Mouse (Mus musculus): ENCODE measurements around the gene Phldb1. TPM values are rescaled to one million over a fixed set of nuclear protein-coding genes. Genes with fewer than 3 reads are reported as not detected.

Gene Phldb1
- polyA plus RNA-seq, 1 experiment from 2014 or later, result 21.4 TPM

- no peak for DNase-seq (ENCODE audit: low spot score)
- Histone ChIP-seq H3K4me1 (replicated peaks; ENCODE audit: control insufficient read depth, insufficient read depth, low read length) (no peaks in the 10 kb centered on the region), H3K9ac (ENCODE audit: low read length) (no peak overlapping the region), H3K27ac (ENCODE audit: low read depth) (no peak overlapping the region), H3K36me3 (ENCODE audit: control insufficient read depth, insufficient read depth, low read length) (peaks cover 95% of the 10 kb centered on the region), H3K4me3 (ENCODE audit: low read depth, low read length) (no peak overlapping the region), H3K4me2 (ENCODE audit: low read length) (no peak overlapping the region), H3K9me3 (ENCODE audit: control insufficient read depth, low read length) (no peaks in the 10 kb centered on the region), H3K27me3 (replicated peaks; ENCODE audit: control insufficient read depth, insufficient read depth, low read length) (no peaks in the 10 kb centered on the region)
- 96% methylated on average over 7 of the region's 7 CpGs for WGBS
- ATAC-seq (replicated peaks; ENCODE audit: low FRiP score, low TSS enrichment, low read depth), result no peak
These were observed 13.5 kb upstream of the Phldb1 start for GRCm38 (mm10) chr9:44748473-44748872.

- no peak for DNase-seq (ENCODE audit: low spot score)
- no peak overlapping the region for H3K27ac ChIP-seq (ENCODE audit: low read depth)
- H3K36me3 ChIP-seq (ENCODE audit: control insufficient read depth, insufficient read depth, low read length), result peaks cover 94% of the 10 kb centered on the region
- H3K9me3 ChIP-seq (ENCODE audit: control insufficient read depth, low read length), result no peaks in the 10 kb centered on the region
- no peak for ATAC-seq (replicated peaks; ENCODE audit: low FRiP score, low TSS enrichment, low read depth)
- H3K27me3 ChIP-seq (replicated peaks; ENCODE audit: control insufficient read depth, insufficient read depth, low read length), result no peaks in the 10 kb centered on the region
- no peak overlapping the region for H3K9ac ChIP-seq (ENCODE audit: low read length)
- no peak overlapping the region for H3K4me3 ChIP-seq (ENCODE audit: low read depth, low read length)
- no peaks in the 10 kb centered on the region for H3K4me1 ChIP-seq (replicated peaks; ENCODE audit: control insufficient read depth, insufficient read depth, low read length)
- 94% methylated on average over 3 of the region's 3 CpGs for WGBS
- H3K4me2 ChIP-seq (ENCODE audit: low read length), result no peak overlapping the region
These were observed 12.3 kb upstream of the Phldb1 start for GRCm38 (mm10) chr9:44747341-44747740.

- Histone ChIP-seq H3K4me2 (ENCODE audit: low read length) (no peak overlapping the region), H3K36me3 (ENCODE audit: control insufficient read depth, insufficient read depth, low read length) (peaks cover 89% of the 10 kb centered on the region), H3K4me1 (replicated peaks; ENCODE audit: control insufficient read depth, insufficient read depth, low read length) (no peaks in the 10 kb centered on the region), H3K4me3 (ENCODE audit: low read depth, low read length) (no peak overlapping the region), H3K27me3 (replicated peaks; ENCODE audit: control insufficient read depth, insufficient read depth, low read length) (no peaks in the 10 kb centered on the region), H3K9me3 (ENCODE audit: control insufficient read depth, low read length) (no peaks in the 10 kb centered on the region), H3K9ac (ENCODE audit: low read length) (no peak overlapping the region), H3K27ac (ENCODE audit: low read depth) (no peak overlapping the region)
- WGBS, result 89% methylated on average over 3 of the region's 3 CpGs
- no peak for DNase-seq (ENCODE audit: low spot score)
- no peak for ATAC-seq (replicated peaks; ENCODE audit: low FRiP score, low TSS enrichment, low read depth)
These were observed 11.7 kb upstream of the Phldb1 start for GRCm38 (mm10) chr9:44746666-44747065.

- DNase-seq (ENCODE audit: low spot score) (no peak), ATAC-seq (replicated peaks; ENCODE audit: low FRiP score, low TSS enrichment, low read depth) (no peak)
- Histone ChIP-seq H3K9ac (ENCODE audit: low read length) (no peak overlapping the region), H3K36me3 (ENCODE audit: control insufficient read depth, insufficient read depth, low read length) (peaks cover 77% of the 10 kb centered on the region), H3K4me2 (ENCODE audit: low read length) (no peak overlapping the region), H3K4me1 (replicated peaks; ENCODE audit: control insufficient read depth, insufficient read depth, low read length) (no peaks in the 10 kb centered on the region), H3K27me3 (replicated peaks; ENCODE audit: control insufficient read depth, insufficient read depth, low read length) (no peaks in the 10 kb centered on the region), H3K9me3 (ENCODE audit: control insufficient read depth, low read length) (no peaks in the 10 kb centered on the region), H3K4me3 (ENCODE audit: low read depth, low read length) (no peak overlapping the region), H3K27ac (ENCODE audit: low read depth) (no peak overlapping the region)
- 97% methylated on average over 7 of the region's 7 CpGs for WGBS
These were observed 10.4 kb upstream of the Phldb1 start for GRCm38 (mm10) chr9:44745371-44745770.

- Histone ChIP-seq H3K4me2 (ENCODE audit: low read length) (no peak overlapping the region), H3K27ac (ENCODE audit: low read depth) (no peak overlapping the region), H3K4me1 (replicated peaks; ENCODE audit: control insufficient read depth, insufficient read depth, low read length) (0 out of 2 replicates have a peak, but pooled peaks cover 4% of the 10 kb centered on the region), H3K36me3 (ENCODE audit: control insufficient read depth, insufficient read depth, low read length) (peaks cover 35% of the 10 kb centered on the region), H3K4me3 (ENCODE audit: low read depth, low read length) (no peak overlapping the region), H3K9me3 (ENCODE audit: control insufficient read depth, low read length) (no peaks in the 10 kb centered on the region), H3K9ac (ENCODE audit: low read length) (no peak overlapping the region), H3K27me3 (replicated peaks; ENCODE audit: control insufficient read depth, insufficient read depth, low read length) (no peaks in the 10 kb centered on the region)
- no peak for DNase-seq (ENCODE audit: low spot score)
- ATAC-seq (replicated peaks; ENCODE audit: low FRiP score, low TSS enrichment, low read depth), result no peak
- WGBS, result 63% methylated on average over 1 of the region's 1 CpGs
These were observed 5.7 kb upstream of the Phldb1 start for GRCm38 (mm10) chr9:44740663-44741192.

GRCm38 (mm10) chr9:44737240-44737949 is 2.4 kb upstream of the Phldb1 start:
- no peak overlapping the region for H3K9ac ChIP-seq (ENCODE audit: low read length)
- 0 out of 2 replicates have a peak, but pooled peaks cover 3% of the 10 kb centered on the region for H3K36me3 ChIP-seq (ENCODE audit: control insufficient read depth, insufficient read depth, low read length)
- DNase-seq (ENCODE audit: low spot score) (no peak), ATAC-seq (replicated peaks; ENCODE audit: low FRiP score, low TSS enrichment, low read depth) (no peak)
- H3K4me1 ChIP-seq (replicated peaks; ENCODE audit: control insufficient read depth, insufficient read depth, low read length), result peaks cover 14% of the 10 kb centered on the region
- peak overlapping the region; percentile 64 for H3K27ac ChIP-seq (ENCODE audit: low read depth)
- peaks cover 6% of the 10 kb centered on the region; the same call in 1 of the 2 replicates for H3K27me3 ChIP-seq (replicated peaks; ENCODE audit: control insufficient read depth, insufficient read depth, low read length)
- no peaks in the 10 kb centered on the region for H3K9me3 ChIP-seq (ENCODE audit: control insufficient read depth, low read length)
- no peak overlapping the region for H3K4me3 ChIP-seq (ENCODE audit: low read depth, low read length)
- H3K4me2 ChIP-seq (ENCODE audit: low read length), result no peak overlapping the region
- 29% methylated on average over 8 of the region's 8 CpGs for WGBS

- DNase-seq (ENCODE audit: low spot score), result no peak
- 69% methylated on average over 2 of the region's 2 CpGs for WGBS
- H3K27me3 ChIP-seq (replicated peaks; ENCODE audit: control insufficient read depth, insufficient read depth, low read length), result peaks cover 6% of the 10 kb centered on the region; the same call in 1 of the 2 replicates
- H3K36me3 ChIP-seq (ENCODE audit: control insufficient read depth, insufficient read depth, low read length), result no peaks in the 10 kb centered on the region
- no peak overlapping the region for H3K4me2 ChIP-seq (ENCODE audit: low read length)
- H3K4me3 ChIP-seq (ENCODE audit: low read depth, low read length), result no peak overlapping the region
- peaks cover 14% of the 10 kb centered on the region for H3K4me1 ChIP-seq (replicated peaks; ENCODE audit: control insufficient read depth, insufficient read depth, low read length)
- no peak overlapping the region for H3K27ac ChIP-seq (ENCODE audit: low read depth)
- H3K9me3 ChIP-seq (ENCODE audit: control insufficient read depth, low read length), result no peaks in the 10 kb centered on the region
- H3K9ac ChIP-seq (ENCODE audit: low read length), result no peak overlapping the region
- no peak for ATAC-seq (replicated peaks; ENCODE audit: low FRiP score, low TSS enrichment, low read depth)
These were observed 1.3 kb upstream of the Phldb1 start for GRCm38 (mm10) chr9:44736301-44736700.

- no peak for DNase-seq (ENCODE audit: low spot score)
- no peak for ATAC-seq (replicated peaks; ENCODE audit: low FRiP score, low TSS enrichment, low read depth)
- H3K36me3 ChIP-seq (ENCODE audit: control insufficient read depth, insufficient read depth, low read length), result no peaks in the 10 kb centered on the region
- H3K4me2 ChIP-seq (ENCODE audit: low read length), result no peak overlapping the region
- no peak overlapping the region for H3K9ac ChIP-seq (ENCODE audit: low read length)
- H3K27me3 ChIP-seq (replicated peaks; ENCODE audit: control insufficient read depth, insufficient read depth, low read length), result peaks cover 6% of the 10 kb centered on the region; the same call in 1 of the 2 replicates
- no peak overlapping the region for H3K27ac ChIP-seq (ENCODE audit: low read depth)
- WGBS, result 78% methylated on average over 6 of the region's 6 CpGs
- H3K4me3 ChIP-seq (ENCODE audit: low read depth, low read length), result no peak overlapping the region
- no peaks in the 10 kb centered on the region for H3K9me3 ChIP-seq (ENCODE audit: control insufficient read depth, low read length)
- peaks cover 14% of the 10 kb centered on the region for H3K4me1 ChIP-seq (replicated peaks; ENCODE audit: control insufficient read depth, insufficient read depth, low read length)
These were observed 888 bp upstream of the Phldb1 start for GRCm38 (mm10) chr9:44735886-44736285.

Data from intestine, embryonic 14.5 days (tissue).